Mouse (Mus musculus): Measurements from ENCODE around the gene Tjap1. TPM values are rescaled to one million over a fixed set of nuclear protein-coding genes. Genes with fewer than 3 reads are reported as not detected.

The Tjap1 gene
- polyA plus RNA-seq, 1 experiment from 2014 or later = 58.8 TPM

GRCm38 (mm10) chr17:46210550-46210949 lies 72.3 kb downstream of the Tjap1 start:
- H3K27ac ChIP-seq (replicated peaks) = no peak overlapping the region
- no peak overlapping the region for H3K9ac ChIP-seq (replicated peaks)
- no peaks in the 10 kb centered on the region for H3K27me3 ChIP-seq
- H3K36me3 ChIP-seq = peaks cover 95% of the 10 kb centered on the region
- H3K4me3 ChIP-seq = no peak overlapping the region
- 92% methylated on average over 3 of the region's 3 CpGs for WGBS
- no peak for ATAC-seq (ENCODE audit: low FRiP score, low read depth)
- H3K4me2 ChIP-seq (replicated peaks) = no peak overlapping the region
- no peaks in the 10 kb centered on the region for H3K4me1 ChIP-seq
- no peaks in the 10 kb centered on the region for H3K9me3 ChIP-seq

MicroRNAs encoded within 50 kb of the gene (microRNA counts, 519-probe panel; counts per million panel counts)
- microRNA mmu-miR-693-3p (not detected), microRNA mmu-miR-693-5p (not detected)

Small RNA genes lying within 50 kb of the gene (microRNA-seq; reads per million reads assigned to microRNA genes)
- gene Mir693 = 0.70 reads per million

Other genes with a start within 250 kb of the Tjap1 start
- 123 and 124 TPM in 2 replicates for gene Mrps18a, start 172.0 kb downstream of the Tjap1 start, polyA plus RNA-seq (2016; fragmentation: Nextera tagmentation; extraction: Ambion mirVana)
- 15.3 and 17.0 TPM in 2 replicates for gene Rsph9, start 138.8 kb downstream of the Tjap1 start, polyA plus RNA-seq (2016; fragmentation: Nextera tagmentation; extraction: Ambion mirVana)
- 29.3 and 30.4 TPM in 2 replicates for gene Mad2l1bp, start 129.5 kb downstream of the Tjap1 start, polyA plus RNA-seq (2016; fragmentation: Nextera tagmentation; extraction: Ambion mirVana)
- 38.6 and 42.9 TPM in 2 replicates for gene Gtpbp2, start 122.0 kb downstream of the Tjap1 start, polyA plus RNA-seq (2016; fragmentation: Nextera tagmentation; extraction: Ambion mirVana)
- gene Polh, start 80.4 kb downstream of the Tjap1 start, polyA plus RNA-seq (2016; fragmentation: Nextera tagmentation; extraction: Ambion mirVana) = 12.4 and 13.2 TPM in 2 replicates
- 63.1 and 63.2 TPM in 2 replicates for gene Xpo5, start 80.2 kb downstream of the Tjap1 start, polyA plus RNA-seq (2016; fragmentation: Nextera tagmentation; extraction: Ambion mirVana)
- gene Polr1c, start 35.0 kb downstream of the Tjap1 start, polyA plus RNA-seq (2016; fragmentation: Nextera tagmentation; extraction: Ambion mirVana) = 88.5 and 96.6 TPM in 2 replicates
- 65.8 and 70.3 TPM in 2 replicates for gene Yipf3, start 34.9 kb downstream of the Tjap1 start, polyA plus RNA-seq (2016; fragmentation: Nextera tagmentation; extraction: Ambion mirVana)
- 3.3 and 4.2 TPM in 2 replicates for gene Lrrc73, start 29.5 kb downstream of the Tjap1 start, polyA plus RNA-seq (2016; fragmentation: Nextera tagmentation; extraction: Ambion mirVana)
- 1.9 and 3.3 TPM in 2 replicates for gene Dlk2, start 14.4 kb upstream of the Tjap1 start, polyA plus RNA-seq (2016; fragmentation: Nextera tagmentation; extraction: Ambion mirVana)
- 10.4 and 11.1 TPM in 2 replicates for gene Abcc10, start 45.3 kb upstream of the Tjap1 start, polyA plus RNA-seq (2016; fragmentation: Nextera tagmentation; extraction: Ambion mirVana)
- gene Zfp318, start 100.7 kb upstream of the Tjap1 start, polyA plus RNA-seq (2016; fragmentation: Nextera tagmentation; extraction: Ambion mirVana) = 17.8 and 22.9 TPM in 2 replicates
- 1.4 and 1.6 TPM in 2 replicates for gene Crip3, start 145.9 kb upstream of the Tjap1 start, polyA plus RNA-seq (2016; fragmentation: Nextera tagmentation; extraction: Ambion mirVana)
- not detected in 2 replicates for gene Slc22a7, start 155.4 kb upstream of the Tjap1 start, polyA plus RNA-seq (2016; fragmentation: Nextera tagmentation; extraction: Ambion mirVana)
- gene Ttbk1, start 204.6 kb upstream of the Tjap1 start, polyA plus RNA-seq (2016; fragmentation: Nextera tagmentation; extraction: Ambion mirVana) = 5.0 and 5.5 TPM in 2 replicates
- 53.1 and 58.0 TPM in 2 replicates for gene Dnph1, start 213.7 kb upstream of the Tjap1 start, polyA plus RNA-seq (2016; fragmentation: Nextera tagmentation; extraction: Ambion mirVana)